Mouse (Mus musculus) adrenal gland, adult 2 months (tissue): ENCODE data around the gene Taar7f. TPM values are rescaled to one million over a fixed set of nuclear protein-coding genes. Genes with fewer than 3 reads are reported as not detected.
A peak's percentile ranks its signal among the peaks of the same experiment; 100 is the strongest.
"Not testable (repeated sequence)": the region's sequence is repeated elsewhere in the genome, so short reads cannot be mapped to it uniquely, and the experiment has no call there.

Source experiments
- DNase-seq: peaks from one replicate; pipeline ENCODE4 v3.0.0; 2021
- long read RNA-seq: library from polyadenylated mRNA; stranded (forward); transcript quantifications from one replicate; pipeline ENCODE4 v2.0.0, GENCODE M21; 2021
- polyA plus RNA-seq: library from polyadenylated mRNA; depleted of rRNA; stranded (reverse); fragments of >200 nt; gene quantifications from 2 replicates; pipeline ENCODE4 v1.2.3, GENCODE M21; 2012; rRNA removed
- total RNA-seq, 2 experiments: library from RNA; stranded (reverse); gene quantifications; 2 replicates each; pipeline ENCODE4 v1.2.3; 2021

Gene Taar7f
- not detected for total RNA-seq
- not detected in 2 replicates for polyA plus RNA-seq
- long read RNA-seq: 0 reads

- no peak for DNase-seq
Measured at GRCm38 (mm10) chr10:24049210-24049609, at the start of gene Taar7f. Gene Taar7f (plus strand): TSS chr10:24049510.

GRCm38 (mm10) chr10:23999639-24000038 is 49.7 kb upstream of the Taar7f start, which contains the start of gene Taar7b:
Gene Taar7b (plus strand): TSS chr10:23999939.
- no peak for DNase-seq

GRCm38 (mm10) chr10:24006442-24006841 is 42.9 kb upstream of the Taar7f start:
- no peak for DNase-seq

- no peak for DNase-seq
Measured at GRCm38 (mm10) chr10:24007034-24007433, 42.3 kb upstream of the Taar7f start.

- DNase-seq: no peak
Measured at GRCm38 (mm10) chr10:24008143-24008542, 41.2 kb upstream of the Taar7f start.

GRCm38 (mm10) chr10:24026922-24027321 is 22.4 kb upstream of the Taar7f start, which contains the start of gene Taar7d:
Gene Taar7d (plus strand): TSS chr10:24027222.
- DNase-seq: no peak

- no peak for DNase-seq
Measured at GRCm38 (mm10) chr10:24031347-24031746, 18.0 kb upstream of the Taar7f start.

- DNase-seq: no peak
Measured at GRCm38 (mm10) chr10:24037314-24037713, 12.0 kb upstream of the Taar7f start, which contains the start of gene Taar7e. Gene Taar7e (plus strand): TSS chr10:24037614.

GRCm38 (mm10) chr10:24040120-24040869 is 9.0 kb upstream of the Taar7f start:
- DNase-seq: no peak

- no peak for DNase-seq
Measured at GRCm38 (mm10) chr10:24052039-24052438, 2.7 kb downstream of the Taar7f start.

GRCm38 (mm10) chr10:24058986-24059385 is 9.7 kb downstream of the Taar7f start:
- DNase-seq: no peak

GRCm38 (mm10) chr10:24074751-24075150 is 25.4 kb downstream of the Taar7f start:
- DNase-seq: not testable (repeated sequence)

- not testable (repeated sequence) for DNase-seq
Measured at GRCm38 (mm10) chr10:24076200-24076599, 26.9 kb downstream of the Taar7f start, which contains the start of gene Taar8a. Gene Taar8a (plus strand): TSS chr10:24076500.

GRCm38 (mm10) chr10:24080166-24080565 is 30.9 kb downstream of the Taar7f start:
- peak; percentile 64 for DNase-seq

- no peak for DNase-seq
Measured at GRCm38 (mm10) chr10:24085936-24086335, 36.6 kb downstream of the Taar7f start.

- DNase-seq: no peak
Measured at GRCm38 (mm10) chr10:24086555-24086954, 37.2 kb downstream of the Taar7f start.

- no peak for DNase-seq
Measured at GRCm38 (mm10) chr10:24087168-24087567, 37.9 kb downstream of the Taar7f start.

GRCm38 (mm10) chr10:24092194-24092593 is 42.9 kb downstream of the Taar7f start, which contains the start of gene Taar8b:
Gene Taar8b (minus strand): TSS chr10:24092294.
- DNase-seq: no peak

- DNase-seq: not testable (repeated sequence)
Measured at GRCm38 (mm10) chr10:24097010-24097409, 47.7 kb downstream of the Taar7f start.
